Mouse (Mus musculus) erythroblast, embryonic 14.5 days (primary cell): Measurements from ENCODE around the gene Mcts2.

Experiments
- GATA1 ChIP-seq: IDR thresholded peaks from 2 replicates; pipeline ENCODE4 v1.6.1; 2012; ENCODE audit warnings: low read length, inconsistent platforms, mixed read lengths
- TAL1 ChIP-seq: IDR thresholded peaks from 3 replicates; pipeline ENCODE4 v1.6.1; 2012; ENCODE audit warnings: low read length, inconsistent platforms, mixed read lengths

DNA sequence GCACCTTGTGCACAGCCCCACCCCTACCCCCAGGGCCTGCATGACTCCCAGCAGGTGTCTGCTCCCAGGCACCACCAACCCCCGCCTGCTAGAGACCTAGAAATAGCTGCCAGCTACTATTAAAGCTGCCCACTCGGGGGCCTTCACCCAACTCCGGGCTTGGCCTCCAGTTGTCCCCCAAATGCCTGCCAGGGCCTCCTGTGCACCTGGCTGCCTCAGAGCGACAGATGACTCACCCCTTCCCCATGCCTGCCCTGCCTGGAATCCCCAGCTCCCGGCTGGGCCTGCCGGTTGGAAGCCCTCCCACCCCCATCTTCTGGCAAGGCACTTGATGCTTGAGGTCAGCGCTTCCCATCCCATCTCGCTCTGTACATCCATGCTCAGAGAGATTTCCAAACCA lies 13.9 kb downstream of the Mcts2 start:
- no peak for TF ChIP-seq GATA1
- TF ChIP-seq TAL1: no peak
